Mouse (Mus musculus) liver, postnatal 0 days (tissue): ENCODE data around the gene Jmjd7.

Experiments used
- CTCF ChIP-seq: sonication (generic); IDR thresholded peaks from 2 replicates; pipeline ENCODE4 v1.5.1; 2016; ENCODE audit warnings: antibody characterized with exemption, low read depth
- EP300 ChIP-seq: IDR thresholded peaks from 2 replicates; pipeline ENCODE4 v1.6.1; 2016; ENCODE audit warnings: antibody characterized with exemption, low read depth, mild to moderate bottlenecking

- TF ChIP-seq CTCF (no peak), EP300 (no peak)
Observed at GRCm38 (mm10) chr2:120024337-120024736, 2.9 kb upstream of the Jmjd7 start.
